Mouse (Mus musculus): Measurements from ENCODE around the gene Olfr341.

The Olfr341 gene

DNA sequence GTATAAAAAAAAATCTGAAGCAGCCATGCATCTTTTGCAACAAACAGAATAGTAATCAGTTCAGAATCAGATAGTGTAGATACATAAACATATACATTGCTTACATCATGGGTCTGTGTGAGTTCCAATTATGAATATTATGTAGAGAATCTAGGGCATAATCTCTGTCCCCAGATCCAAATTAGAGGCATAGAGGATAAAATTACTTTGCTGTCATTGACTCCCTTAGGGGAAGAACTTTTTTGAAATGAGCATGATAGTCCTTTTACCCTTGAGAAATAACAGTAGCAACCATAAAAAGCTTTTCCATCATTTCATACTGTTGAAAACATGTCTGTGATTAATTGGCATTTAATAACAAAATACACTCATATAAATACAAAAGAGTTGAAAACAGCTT is at the start of gene Olfr341:
TSS of gene Olfr341 (minus strand) at position 101 of the 400 bp plus-strand sequence.
- in situ Hi-C loops (cut with MboI; ENCODE audit: low pct_unique_long_range_greater_than_20kb in 1 of 2, low sequenced_read_pairs in 2 of 2, unreplicated experiment in 1 of 2), result no loop called here

- in situ Hi-C loops (cut with MboI; ENCODE audit: low pct_unique_long_range_greater_than_20kb in 1 of 2, low sequenced_read_pairs in 2 of 2, unreplicated experiment in 1 of 2), result no loop called here
These were observed 42.4 kb upstream of the Olfr341 start, which contains the start of gene Olfr342 for GRCm38 (mm10) chr2:36524698-36525097. Olfr342 (plus strand) TSS chr2:36524998.

- in situ Hi-C loops (cut with MboI; ENCODE audit: low pct_unique_long_range_greater_than_20kb in 1 of 2, low sequenced_read_pairs in 2 of 2, unreplicated experiment in 1 of 2), result no loop called here
These were observed 8.6 kb downstream of the Olfr341 start for GRCm38 (mm10) chr2:36473634-36474033.

GRCm38 (mm10) chr2:36452287-36452686 is 30.0 kb downstream of the Olfr341 start, which contains the start of gene Olfr340:
Olfr340 (plus strand) TSS chr2:36452587.
- in situ Hi-C loops (cut with MboI; ENCODE audit: low pct_unique_long_range_greater_than_20kb in 1 of 2, low sequenced_read_pairs in 2 of 2, unreplicated experiment in 1 of 2), result no loop called here

Data from mouse embryonic stem cell (cell line).